Mouse (Mus musculus): ENCODE data around the gene Zbtb38.

GRCm38 (mm10) chr9:96789906-96790305 is 37.3 kb upstream of the Zbtb38 start:
- TF ChIP-seq POLR2A (IDR thresholded peaks at IDR 0.05; ENCODE audit: borderline replicate concordance, control insufficient read depth, low read depth, low read length) = no peak
- no peak for TF ChIP-seq CTCF (IDR thresholded peaks at IDR 0.05; ENCODE audit: control insufficient read depth, insufficient read depth, low read length)
